Mouse (Mus musculus) frontal cortex, adult (tissue): ENCODE results near the gene Zdhhc9.
A peak's percentile ranks its signal among the peaks of the same experiment; 100 is the strongest.

ENCODE experiments used
- ATAC-seq: cut with Nextera tagmentation; 2 replicates; pipeline ENCODE4 v1.9.2; 2017; ENCODE audit warnings: mild to moderate bottlenecking, moderate library complexity, mixed read lengths; ENCODE audit not compliant: low TSS enrichment

Zdhhc9 gene

DNA sequence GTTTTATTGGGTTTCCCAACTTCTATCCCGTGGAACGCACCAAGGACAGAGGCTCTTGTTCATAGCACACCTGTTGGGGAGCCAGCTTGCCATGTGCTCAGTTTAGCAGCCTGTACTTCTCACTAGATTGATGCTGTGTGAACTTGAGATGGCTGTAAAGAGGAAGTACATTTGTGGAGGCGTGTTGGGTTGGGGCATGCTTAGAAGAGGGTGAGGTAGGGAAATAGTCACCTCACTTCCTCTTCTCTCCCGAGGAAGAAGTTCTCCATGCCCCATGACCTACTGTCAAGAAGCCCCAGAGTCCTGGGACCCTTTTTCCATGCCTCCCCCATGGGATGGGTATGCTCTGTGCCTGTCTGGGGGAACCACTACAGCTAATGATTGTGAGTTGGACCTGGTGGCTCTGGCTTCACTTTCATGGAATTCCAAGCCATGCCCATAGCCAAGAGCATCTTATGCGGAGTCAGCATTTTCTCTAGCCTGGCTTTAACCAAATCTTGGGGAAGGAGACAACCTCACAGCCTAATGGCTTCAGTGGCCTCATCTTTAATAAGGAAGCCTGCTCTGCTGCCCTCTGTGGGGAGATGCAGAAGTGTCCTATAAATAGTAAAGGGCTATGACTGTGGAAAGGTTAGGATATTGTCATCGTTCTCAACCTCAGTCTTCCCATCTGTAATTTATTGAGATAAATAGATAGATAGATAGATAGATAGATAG, 81.0 kb downstream of the Zdhhc9 start:
- no peak for ATAC-seq

DNA sequence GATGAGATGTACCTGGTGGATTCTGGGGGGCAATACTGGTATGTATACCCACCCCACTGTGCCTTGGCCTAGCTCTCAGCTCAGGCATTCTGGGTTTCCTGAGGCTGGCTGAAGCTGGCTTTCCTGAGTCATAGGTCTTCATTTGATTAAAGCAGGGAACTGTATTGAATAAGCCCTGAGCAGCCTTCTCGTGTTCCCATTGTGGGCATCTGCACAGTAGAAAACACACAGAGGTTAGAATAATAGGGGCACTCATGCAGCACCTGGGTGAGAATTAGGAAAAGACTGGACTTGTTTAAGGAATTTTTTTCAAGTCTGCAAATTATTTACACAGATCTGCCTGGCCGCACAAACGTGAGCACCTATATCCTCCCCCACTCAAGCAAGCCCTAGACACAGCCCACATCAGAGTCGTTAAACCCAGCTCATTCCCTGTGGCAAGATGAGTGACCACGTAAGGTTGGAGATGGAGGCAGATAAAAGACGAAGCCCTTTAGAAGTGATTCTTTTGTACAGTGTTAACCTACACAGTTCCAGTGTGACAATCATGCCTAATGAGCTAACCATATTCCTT, 81.7 kb downstream of the Zdhhc9 start:
- no peak for ATAC-seq

DNA sequence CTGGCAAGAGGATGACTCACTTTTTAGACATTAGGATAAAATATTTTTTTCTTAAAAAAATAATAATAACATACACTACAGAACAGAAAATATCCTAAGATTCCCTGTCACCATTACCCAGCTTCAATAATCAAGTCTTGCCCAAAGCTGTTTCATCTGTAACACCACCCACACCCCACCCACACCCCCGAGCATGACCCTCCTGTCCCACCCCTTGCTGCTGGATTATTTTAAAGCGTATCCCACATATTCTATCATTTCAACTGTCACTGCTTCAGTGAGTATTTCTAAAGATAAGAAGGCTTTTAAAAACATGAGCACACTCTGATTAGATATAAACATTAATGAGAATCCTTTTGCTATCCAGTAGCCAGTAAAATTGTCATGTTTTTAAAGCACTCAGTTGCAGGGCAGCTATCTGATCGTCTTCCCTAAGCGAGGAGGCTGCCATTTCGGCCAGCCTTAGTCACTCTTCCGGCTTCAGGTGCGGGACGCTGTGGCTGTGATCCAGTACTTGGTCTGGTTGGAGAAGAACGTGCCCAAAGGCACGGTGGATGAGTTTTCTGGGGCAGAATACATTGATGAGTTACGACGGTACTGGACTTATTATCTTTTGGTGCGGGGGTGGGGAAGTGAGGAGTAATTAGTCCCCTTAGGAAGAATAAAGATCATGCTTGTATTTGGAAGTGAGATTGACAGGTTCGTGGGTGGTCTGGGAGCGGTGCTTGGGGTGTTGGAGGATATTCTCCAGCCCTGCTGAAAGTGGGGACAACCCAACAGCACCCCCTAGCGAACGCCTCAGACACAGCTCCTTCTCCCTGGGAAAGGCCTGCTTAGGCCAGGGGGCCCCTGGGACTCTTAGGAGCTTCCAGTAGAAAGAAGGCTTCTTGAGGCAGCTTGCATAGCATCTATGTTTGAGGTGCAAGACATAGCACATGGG, 84.3 kb downstream of the Zdhhc9 start:
- ATAC-seq, result peak; percentile 92
